13 mouse cellular contexts compared by ENCODE assay signal in genomic region chr19:47337191-47337590, GRCm38 (mm10).
DNase-seq lines count a peak whose midpoint lies in the region; ATAC-seq and TF ChIP-seq lines count a peak whose summit lies in the region.
"Had no signal": no experiment of that assay in that cellular context is flagged by ENCODE, and none has a peak within 500 bp of the region (broad histone marks: within the 10 kb centered on the region; RNA-seq: fewer than 3 reads in every experiment).

No protein-coding gene starts in this region.

- peak; percentile 8; the same call in 1 of the 2 replicates for ATAC-seq in forebrain, embryonic 13.5 days
- no peak for ATAC-seq in forebrain, postnatal 0 days
- ATAC-seq in lung, postnatal 0 days = no peak

- H3K9me3 ChIP-seq in forebrain, embryonic 13.5 days (replicated peaks) = no peaks in the 10 kb centered on the region
- H3K9me3 ChIP-seq in forebrain, postnatal 0 days (ENCODE audit: low read length) = no peaks in the 10 kb centered on the region
- no peaks in the 10 kb centered on the region for H3K9me3 ChIP-seq in lung, postnatal 0 days (ENCODE audit: low read length)
- H3K9me3 ChIP-seq: heart, embryonic 12.5 days; heart, embryonic 15.5 days; hindbrain, embryonic 10.5 days; hindbrain, embryonic 13.5 days; intestine, embryonic 15.5 days had no signal

- H3K27ac ChIP-seq in forebrain, embryonic 13.5 days = no peak overlapping the region
- H3K27ac ChIP-seq in forebrain, postnatal 0 days (ENCODE audit: low read depth, low read length) = no peak overlapping the region
- peak overlapping the region; percentile 46 for H3K27ac ChIP-seq in gastrocnemius, adult 2 months
- H3K27ac ChIP-seq in layer of hippocampus, adult 2 months = peak overlapping the region; percentile 78; the same call in 1 of the 2 replicates
- peak overlapping the region; percentile 45 for H3K27ac ChIP-seq in lung, postnatal 0 days (ENCODE audit: low read length)
- H3K27ac ChIP-seq: heart, embryonic 15.5 days; intestine, embryonic 15.5 days had no signal

- TF ChIP-seq EP300 in lung, postnatal 0 days (IDR thresholded peaks at IDR 0.05) = no peak

- no peaks in the 10 kb centered on the region for H3K36me3 ChIP-seq in forebrain, embryonic 13.5 days (ENCODE audit: poor library complexity, severe bottlenecking)
- no peaks in the 10 kb centered on the region for H3K36me3 ChIP-seq in forebrain, postnatal 0 days (ENCODE audit: insufficient read depth)
- no peaks in the 10 kb centered on the region for H3K36me3 ChIP-seq in lung, postnatal 0 days (ENCODE audit: insufficient read depth, low read length)
- H3K36me3 ChIP-seq: heart, embryonic 12.5 days; heart, embryonic 15.5 days; hindbrain, embryonic 10.5 days; hindbrain, embryonic 13.5 days; intestine, embryonic 15.5 days had no signal

- intact Hi-C loops in gastrocnemius, adult 2 months (cut with DNase I) = no loop called here

- peaks cover 18% of the 10 kb centered on the region for H3K27me3 ChIP-seq in forebrain, embryonic 13.5 days
- peaks cover 5% of the 10 kb centered on the region; the same call in 1 of the 2 replicates for H3K27me3 ChIP-seq in forebrain, postnatal 0 days (ENCODE audit: insufficient read depth, low read length)
- H3K27me3 ChIP-seq in lung, postnatal 0 days (replicated peaks; ENCODE audit: insufficient read depth, low read length) = no peaks in the 10 kb centered on the region
- H3K27me3 ChIP-seq: heart, embryonic 12.5 days; heart, embryonic 15.5 days; intestine, embryonic 15.5 days had no signal

- WGBS in forebrain, embryonic 13.5 days = 74% methylated on average over 7 of the region's 7 CpGs
- WGBS in forebrain, postnatal 0 days = 60% methylated on average over 7 of the region's 7 CpGs
- WGBS in lung, postnatal 0 days = 73% methylated on average over 7 of the region's 7 CpGs

- DNase-seq in forebrain, postnatal 0 days = no peak
- DNase-seq in gastrocnemius, adult 2 months = no peak
- DNase-seq in gastrocnemius, postnatal 4 days (ENCODE audit: low spot score in 2 of 2) = no peak
- DNase-seq in layer of hippocampus, adult 2 months (ENCODE audit: low spot score in 2 of 2) = no peak
- no peak for DNase-seq in layer of hippocampus, postnatal 25 days (ENCODE audit: extremely low spot score in 1 of 2, low spot score in 1 of 2)
- DNase-seq in lung, postnatal 0 days (ENCODE audit: low spot score) = no peak
- no peak for DNase-seq in lung, postnatal 25 days (ENCODE audit: low spot score)

- H3K4me1 ChIP-seq in forebrain, embryonic 13.5 days = peaks cover 41% of the 10 kb centered on the region
- peaks cover 10% of the 10 kb centered on the region for H3K4me1 ChIP-seq in forebrain, postnatal 0 days (ENCODE audit: insufficient read depth)
- H3K4me1 ChIP-seq in lung, postnatal 0 days (ENCODE audit: insufficient read depth, low read depth, low read length) = peaks cover 4% of the 10 kb centered on the region; the same call in 1 of the 2 replicates

- no peak overlapping the region for H3K9ac ChIP-seq in forebrain, embryonic 13.5 days
- no peak overlapping the region for H3K9ac ChIP-seq in forebrain, postnatal 0 days
- H3K9ac ChIP-seq in lung, postnatal 0 days (replicated peaks; ENCODE audit: low read depth) = no peak overlapping the region
- H3K9ac ChIP-seq: heart, embryonic 12.5 days; heart, embryonic 15.5 days; intestine, embryonic 15.5 days had no signal

- no peak overlapping the region for H3K4me2 ChIP-seq in forebrain, embryonic 13.5 days
- no peak overlapping the region for H3K4me2 ChIP-seq in forebrain, postnatal 0 days (ENCODE audit: low read depth)
- H3K4me2 ChIP-seq in lung, postnatal 0 days (replicated peaks; ENCODE audit: low read depth, low read length) = no peak overlapping the region

- H3K4me3 ChIP-seq in forebrain, embryonic 13.5 days = no peak overlapping the region
- H3K4me3 ChIP-seq in forebrain, postnatal 0 days (ENCODE audit: low read depth, low read length) = no peak overlapping the region
- no peak overlapping the region for H3K4me3 ChIP-seq in gastrocnemius, adult 2 months
- no peak overlapping the region for H3K4me3 ChIP-seq in layer of hippocampus, adult 2 months
- H3K4me3 ChIP-seq in lung, postnatal 0 days (ENCODE audit: low read depth, low read length) = no peak overlapping the region
- H3K4me3 ChIP-seq: heart, embryonic 12.5 days; heart, embryonic 15.5 days; intestine, embryonic 15.5 days had no signal

- no peak for TF ChIP-seq CTCF in forebrain, postnatal 0 days (IDR thresholded peaks at IDR 0.05; ENCODE audit: low read depth)
- no peak for TF ChIP-seq CTCF in gastrocnemius, adult 2 months (IDR thresholded peaks at IDR 0.05)
- TF ChIP-seq CTCF in layer of hippocampus, adult 2 months (conservative IDR thresholded peaks at IDR 0.05) = no peak
- TF ChIP-seq CTCF in lung, postnatal 0 days (IDR thresholded peaks at IDR 0.05) = no peak

Comparison
In these comparisons a context has a peak if more than half of its experiments do, and no peak if none do; other contexts are left out.
1. H3K27ac ChIP-seq: peak in gastrocnemius, adult 2 months (single experiment), layer of hippocampus, adult 2 months (single experiment) and lung, postnatal 0 days (single experiment); none in forebrain, embryonic 13.5 days (single experiment) and forebrain, postnatal 0 days (single experiment).